Mouse (Mus musculus) heart, embryonic 12.5 days (tissue): Measurements from ENCODE around the gene Med14. TPM values are rescaled to one million over a fixed set of nuclear protein-coding genes. Genes with fewer than 3 reads are reported as not detected.

ENCODE experiments used
- ATAC-seq: fragments of 200-750 bp; cut with Nextera tagmentation; 2 replicates; pipeline ENCODE4 v1.8.0; 2017; ENCODE audit warnings: moderate TSS enrichment, moderate library complexity; ENCODE audit not compliant: insufficient number of reproducible peaks, low FRiP score
- H3K27ac ChIP-seq: fragments of 300-500 bp; sonication (generic); 2 replicates; pipeline ENCODE4 v1.5.1; 2016; ENCODE audit warnings: mild to moderate bottlenecking, moderate library complexity; ENCODE audit not compliant: poor library complexity, severe bottlenecking
- H3K27me3 ChIP-seq: fragments of 300-500 bp; sonication (generic); replicated peaks from 2 replicates; pipeline ENCODE4 v1.6.1; 2016; ENCODE audit warnings: mild to moderate bottlenecking, moderate library complexity
- H3K36me3 ChIP-seq: fragments of 300-500 bp; sonication (generic); 2 replicates; pipeline ENCODE4 v1.6.1; 2016; ENCODE audit warnings: mild to moderate bottlenecking, moderate library complexity
- H3K4me1 ChIP-seq: fragments of 300-500 bp; sonication (generic); replicated peaks from 2 replicates; pipeline ENCODE4 v1.6.1; 2016; ENCODE audit warnings: mild to moderate bottlenecking
- H3K4me2 ChIP-seq: fragments of 300-500 bp; sonication (generic); 2 replicates; pipeline ENCODE4 v1.6.1; 2016; ENCODE audit warnings: mild to moderate bottlenecking, moderate library complexity
- H3K4me3 ChIP-seq: fragments of 300-500 bp; sonication (generic); 2 replicates; pipeline ENCODE4 v1.5.1; 2016; ENCODE audit warnings: mild to moderate bottlenecking
- H3K9ac ChIP-seq: fragments of 300-500 bp; sonication (generic); 2 replicates; pipeline ENCODE4 v1.6.1; 2016; ENCODE audit warnings: mild to moderate bottlenecking, moderate library complexity
- H3K9me3 ChIP-seq: fragments of 300-500 bp; sonication (generic); replicated peaks from 2 replicates; pipeline ENCODE4 v1.6.1; 2016; ENCODE audit warnings: mild to moderate bottlenecking, moderate library complexity
- WGBS: fragments of 180-500 bp; shearing (Covaris S2); methylation state at CpG from one replicate; pipeline ENCODE4 v1.1.7; 2016; 5-methylcytosine and 5-hydroxymethylcytosine counted together
- polyA plus RNA-seq: library from polyadenylated mRNA; unstranded; fragments of >200 nt; fragmentation: Nextera tagmentation; extraction: Ambion mirVana; gene quantifications from 2 replicates; pipeline ENCODE4 v1.2.1, GENCODE M21; 2016

The Med14 gene
- polyA plus RNA-seq, 1 experiment from 2014 or later: 30.2 TPM

GRCm38 (mm10) chrX:12653879-12654278 lies 108.0 kb downstream of the Med14 start:
- H3K36me3 ChIP-seq: peaks cover 44% of the 10 kb centered on the region
- ATAC-seq: no peak
- H3K4me3 ChIP-seq: no peak overlapping the region
- no peak overlapping the region for H3K4me2 ChIP-seq
- H3K27ac ChIP-seq: no peak overlapping the region
- H3K4me1 ChIP-seq: no peaks in the 10 kb centered on the region
- H3K9me3 ChIP-seq: no peaks in the 10 kb centered on the region
- WGBS: 82% methylated on average over 2 of the region's 2 CpGs
- no peak overlapping the region for H3K9ac ChIP-seq
- no peaks in the 10 kb centered on the region for H3K27me3 ChIP-seq

GRCm38 (mm10) chrX:12651906-12652305 lies 110.0 kb downstream of the Med14 start:
- no peak overlapping the region for H3K4me3 ChIP-seq
- no peak overlapping the region for H3K9ac ChIP-seq
- no peaks in the 10 kb centered on the region for H3K9me3 ChIP-seq
- H3K27me3 ChIP-seq: no peaks in the 10 kb centered on the region
- no peaks in the 10 kb centered on the region for H3K4me1 ChIP-seq
- ATAC-seq: no peak
- no peak overlapping the region for H3K27ac ChIP-seq
- peaks cover 30% of the 10 kb centered on the region for H3K36me3 ChIP-seq
- 85% methylated on average over 16 of the region's 16 CpGs for WGBS
- H3K4me2 ChIP-seq: no peak overlapping the region

GRCm38 (mm10) chrX:12645531-12646304 lies 116.2 kb downstream of the Med14 start:
- no peaks in the 10 kb centered on the region for H3K9me3 ChIP-seq
- no peak overlapping the region for H3K9ac ChIP-seq
- H3K4me2 ChIP-seq: no peak overlapping the region
- H3K36me3 ChIP-seq: peaks cover 6% of the 10 kb centered on the region
- no peak overlapping the region for H3K4me3 ChIP-seq
- no peaks in the 10 kb centered on the region for H3K4me1 ChIP-seq
- 54% methylated on average over 12 of the region's 12 CpGs for WGBS
- H3K27ac ChIP-seq: no peak overlapping the region
- ATAC-seq: no peak
- H3K27me3 ChIP-seq: no peaks in the 10 kb centered on the region

GRCm38 (mm10) chrX:12644976-12645375 lies 116.9 kb downstream of the Med14 start:
- Histone ChIP-seq H3K27ac (no peak overlapping the region), H3K4me1 (no peaks in the 10 kb centered on the region), H3K9me3 (no peaks in the 10 kb centered on the region), H3K9ac (no peak overlapping the region), H3K27me3 (no peaks in the 10 kb centered on the region), H3K4me2 (no peak overlapping the region), H3K4me3 (no peak overlapping the region), H3K36me3 (peaks cover 3% of the 10 kb centered on the region)
- no peak for ATAC-seq
- 50% methylated on average over 2 of the region's 2 CpGs for WGBS

Other genes starting within 250 kb of the Med14 start
- 61.0 and 61.4 TPM in 2 replicates for gene Atp6ap2, start 174.3 kb downstream of the Med14 start, polyA plus RNA-seq
- 22.0 and 22.5 TPM in 2 replicates for gene 1810030O07Rik, start 88.4 kb downstream of the Med14 start, polyA plus RNA-seq